Mouse (Mus musculus): ENCODE measurements at regions not wholly inside any gene's neighbourhood (a gene's known extent, or its start where the extent isn't known, plus 50 kb on each side); places are given as distances from the start of the nearest gene placed in this dataset.

- Histone ChIP-seq H3K4me2 (ENCODE audit: low read length) (no peak overlapping the region), H3K9me3 (ENCODE audit: control insufficient read depth, low read length) (no peaks in the 10 kb centered on the region), H3K36me3 (ENCODE audit: control insufficient read depth, insufficient read depth) (no peaks in the 10 kb centered on the region), H3K9ac (replicated peaks; ENCODE audit: low read depth, low read length) (no peak overlapping the region), H3K4me1 (replicated peaks; ENCODE audit: control insufficient read depth, insufficient read depth, low read length) (no peaks in the 10 kb centered on the region), H3K27me3 (replicated peaks; ENCODE audit: control insufficient read depth, insufficient read depth, low read length) (no peaks in the 10 kb centered on the region), H3K4me3 (replicated peaks; ENCODE audit: low read length) (no peak overlapping the region), H3K27ac (ENCODE audit: low read length) (no peak overlapping the region)
- no peak for ATAC-seq
- WGBS = 87% methylated on average over 2 of the region's 2 CpGs
Measured at GRCm38 (mm10) chr1:35862661-35863060, 205.5 kb upstream of the Hs6st1 start.

GRCm38 (mm10) chr1:35864246-35864645 is 204.0 kb upstream of the Hs6st1 start:
- no peak for ATAC-seq
- WGBS = 76% methylated on average over 9 of the region's 9 CpGs

DNA sequence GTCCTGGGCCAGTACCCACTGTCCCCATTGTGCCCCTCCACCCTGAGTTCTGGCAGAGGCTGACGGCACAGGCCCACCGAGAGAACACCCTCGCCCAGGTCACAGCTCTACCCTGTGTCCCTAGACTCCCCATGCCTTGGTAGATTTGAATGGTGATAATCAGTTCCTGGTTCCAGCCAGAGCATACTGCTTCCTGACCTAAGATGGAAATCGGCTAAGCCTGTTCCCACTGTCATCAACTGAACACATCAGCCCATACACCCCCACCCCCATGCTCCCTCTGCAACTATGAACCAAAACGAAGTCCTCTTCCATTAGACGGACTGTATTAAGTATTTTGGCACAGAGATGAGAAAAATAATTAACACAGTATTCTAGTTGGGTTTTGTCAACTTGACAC is 202.9 kb upstream of the Hs6st1 start:
- Histone ChIP-seq H3K9me3 (ENCODE audit: control insufficient read depth, low read length) (no peaks in the 10 kb centered on the region), H3K9ac (replicated peaks; ENCODE audit: low read depth, low read length) (no peak overlapping the region), H3K36me3 (ENCODE audit: control insufficient read depth, insufficient read depth) (no peaks in the 10 kb centered on the region), H3K27me3 (replicated peaks; ENCODE audit: control insufficient read depth, insufficient read depth, low read length) (no peaks in the 10 kb centered on the region), H3K4me2 (ENCODE audit: low read length) (no peak overlapping the region), H3K4me3 (replicated peaks; ENCODE audit: low read length) (no peak overlapping the region), H3K4me1 (replicated peaks; ENCODE audit: control insufficient read depth, insufficient read depth, low read length) (0 out of 2 replicates have a peak, but pooled peaks cover 3% of the 10 kb centered on the region), H3K27ac (ENCODE audit: low read length) (no peak overlapping the region)
- WGBS = 75% methylated on average over 6 of the region's 6 CpGs
- no peak for ATAC-seq

More at GRCm38 (mm10) chr1:35864246-35864645, 204.0 kb upstream of the Hs6st1 start:
- no peak overlapping the region for H3K4me2 ChIP-seq (ENCODE audit: low read length)
- no peaks in the 10 kb centered on the region for H3K27me3 ChIP-seq (replicated peaks; ENCODE audit: control insufficient read depth, insufficient read depth, low read length)
- H3K9ac ChIP-seq (replicated peaks; ENCODE audit: low read depth, low read length) = no peak overlapping the region
- H3K4me1 ChIP-seq (replicated peaks; ENCODE audit: control insufficient read depth, insufficient read depth, low read length) = 0 out of 2 replicates have a peak, but pooled peaks cover under 1% of the 10 kb centered on the region
- H3K27ac ChIP-seq (ENCODE audit: low read length) = no peak overlapping the region
- H3K9me3 ChIP-seq (ENCODE audit: control insufficient read depth, low read length) = no peaks in the 10 kb centered on the region
- no peak overlapping the region for H3K4me3 ChIP-seq (replicated peaks; ENCODE audit: low read length)
- no peaks in the 10 kb centered on the region for H3K36me3 ChIP-seq (ENCODE audit: control insufficient read depth, insufficient read depth)

DNA sequence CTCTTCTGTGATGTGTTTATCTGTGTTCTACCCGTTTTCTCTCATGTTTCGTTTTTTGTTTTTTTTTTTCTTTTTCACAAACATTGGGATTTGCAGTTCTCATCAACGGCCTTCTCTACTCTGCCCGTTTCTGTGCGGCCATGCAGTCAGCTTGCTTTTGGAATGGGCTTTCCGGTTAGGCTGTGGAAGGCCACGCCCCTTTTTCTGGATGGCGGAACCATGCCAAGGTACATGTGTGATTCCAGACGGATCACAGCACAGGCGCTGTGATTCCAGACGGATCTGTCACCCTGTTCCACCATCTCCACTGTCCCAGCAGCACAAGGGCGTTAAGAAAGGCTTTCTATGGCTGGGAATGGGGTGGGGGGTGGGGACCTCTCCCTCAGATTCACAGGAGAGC is 201.6 kb upstream of the Hs6st1 start:
- Histone ChIP-seq H3K27me3 (replicated peaks; ENCODE audit: control insufficient read depth, insufficient read depth, low read length) (no peaks in the 10 kb centered on the region), H3K4me1 (replicated peaks; ENCODE audit: control insufficient read depth, insufficient read depth, low read length) (0 out of 2 replicates have a peak, but pooled peaks cover 3% of the 10 kb centered on the region), H3K4me3 (replicated peaks; ENCODE audit: low read length) (no peak overlapping the region), H3K9me3 (ENCODE audit: control insufficient read depth, low read length) (no peaks in the 10 kb centered on the region), H3K9ac (replicated peaks; ENCODE audit: low read depth, low read length) (no peak overlapping the region), H3K36me3 (ENCODE audit: control insufficient read depth, insufficient read depth) (no peaks in the 10 kb centered on the region), H3K27ac (ENCODE audit: low read length) (no peak overlapping the region), H3K4me2 (ENCODE audit: low read length) (no peak overlapping the region)
- 88% methylated on average over 12 of the region's 12 CpGs for WGBS
- no peak for ATAC-seq

- Histone ChIP-seq H3K36me3 (ENCODE audit: control insufficient read depth, insufficient read depth) (no peaks in the 10 kb centered on the region), H3K9me3 (ENCODE audit: control insufficient read depth, low read length) (no peaks in the 10 kb centered on the region), H3K27me3 (replicated peaks; ENCODE audit: control insufficient read depth, insufficient read depth, low read length) (no peaks in the 10 kb centered on the region), H3K4me3 (replicated peaks; ENCODE audit: low read length) (peak overlapping the region; percentile 23), H3K9ac (replicated peaks; ENCODE audit: low read depth, low read length) (no peak overlapping the region), H3K4me1 (replicated peaks; ENCODE audit: control insufficient read depth, insufficient read depth, low read length) (0 out of 2 replicates have a peak, but pooled peaks cover 3% of the 10 kb centered on the region), H3K4me2 (ENCODE audit: low read length) (peak overlapping the region; percentile 39), H3K27ac (ENCODE audit: low read length) (no peak overlapping the region)
- ATAC-seq = peak; percentile 97
- 15% methylated on average over 17 of the region's 17 CpGs for WGBS
Measured at GRCm38 (mm10) chr1:35869381-35870143, 198.6 kb upstream of the Hs6st1 start.

GRCm38 (mm10) chr1:35870144-35870827 is 197.9 kb upstream of the Hs6st1 start:
- no peak for ATAC-seq
- Histone ChIP-seq H3K4me3 (replicated peaks; ENCODE audit: low read length) (peak overlapping the region; percentile 23), H3K36me3 (ENCODE audit: control insufficient read depth, insufficient read depth) (no peaks in the 10 kb centered on the region), H3K9ac (replicated peaks; ENCODE audit: low read depth, low read length) (no peak overlapping the region), H3K27me3 (replicated peaks; ENCODE audit: control insufficient read depth, insufficient read depth, low read length) (no peaks in the 10 kb centered on the region), H3K4me1 (replicated peaks; ENCODE audit: control insufficient read depth, insufficient read depth, low read length) (peaks cover 6% of the 10 kb centered on the region), H3K27ac (ENCODE audit: low read length) (no peak overlapping the region), H3K9me3 (ENCODE audit: control insufficient read depth, low read length) (no peaks in the 10 kb centered on the region), H3K4me2 (ENCODE audit: low read length) (peak overlapping the region; percentile 39)
- 51% methylated on average over 9 of the region's 9 CpGs for WGBS

GRCm38 (mm10) chr1:35873038-35873437 is 195.2 kb upstream of the Hs6st1 start:
- no peak for ATAC-seq
- Histone ChIP-seq H3K27me3 (replicated peaks; ENCODE audit: control insufficient read depth, insufficient read depth, low read length) (no peaks in the 10 kb centered on the region), H3K4me3 (replicated peaks; ENCODE audit: low read length) (no peak overlapping the region), H3K36me3 (ENCODE audit: control insufficient read depth, insufficient read depth) (no peaks in the 10 kb centered on the region), H3K4me1 (replicated peaks; ENCODE audit: control insufficient read depth, insufficient read depth, low read length) (peaks cover 16% of the 10 kb centered on the region), H3K9ac (replicated peaks; ENCODE audit: low read depth, low read length) (no peak overlapping the region), H3K4me2 (ENCODE audit: low read length) (no peak overlapping the region), H3K9me3 (ENCODE audit: control insufficient read depth, low read length) (no peaks in the 10 kb centered on the region), H3K27ac (ENCODE audit: low read length) (no peak overlapping the region)
- 92% methylated on average over 2 of the region's 2 CpGs for WGBS

- peak; percentile 17; the same call in 1 of the 2 replicates for ATAC-seq
Measured at GRCm38 (mm10) chr1:35875210-35875811, 192.9 kb upstream of the Hs6st1 start.

GRCm38 (mm10) chr1:35878426-35878825 is 189.8 kb upstream of the Hs6st1 start:
- whole genome bisulfite sequencing = 71% methylated on average over 4 of the region's 4 CpGs

More at GRCm38 (mm10) chr1:35875210-35875811, 192.9 kb upstream of the Hs6st1 start:
- H3K4me1 ChIP-seq (replicated peaks; ENCODE audit: control insufficient read depth, insufficient read depth, low read length) = peaks cover 21% of the 10 kb centered on the region
- no peaks in the 10 kb centered on the region for H3K36me3 ChIP-seq (ENCODE audit: control insufficient read depth, insufficient read depth)
- H3K4me3 ChIP-seq (replicated peaks; ENCODE audit: low read length) = no peak overlapping the region
- H3K9me3 ChIP-seq (ENCODE audit: control insufficient read depth, low read length) = no peaks in the 10 kb centered on the region
- no peak overlapping the region for H3K4me2 ChIP-seq (ENCODE audit: low read length)
- no peak overlapping the region for H3K27ac ChIP-seq (ENCODE audit: low read length)
- WGBS = 21% methylated on average over 11 of the region's 11 CpGs
- H3K9ac ChIP-seq (replicated peaks; ENCODE audit: low read depth, low read length) = no peak overlapping the region
- H3K27me3 ChIP-seq (replicated peaks; ENCODE audit: control insufficient read depth, insufficient read depth, low read length) = no peaks in the 10 kb centered on the region

More at GRCm38 (mm10) chr1:35878426-35878825, 189.8 kb upstream of the Hs6st1 start:
- no peak for ATAC-seq
- H3K27ac ChIP-seq (ENCODE audit: low read length) = no peak overlapping the region
- H3K4me3 ChIP-seq (replicated peaks; ENCODE audit: low read length) = no peak overlapping the region
- H3K9me3 ChIP-seq (ENCODE audit: control insufficient read depth, low read length) = no peaks in the 10 kb centered on the region
- no peaks in the 10 kb centered on the region for H3K27me3 ChIP-seq (replicated peaks; ENCODE audit: control insufficient read depth, insufficient read depth, low read length)
- no peak overlapping the region for H3K4me2 ChIP-seq (ENCODE audit: low read length)
- H3K36me3 ChIP-seq (ENCODE audit: control insufficient read depth, insufficient read depth) = no peaks in the 10 kb centered on the region
- H3K4me1 ChIP-seq (replicated peaks; ENCODE audit: control insufficient read depth, insufficient read depth, low read length) = peaks cover 21% of the 10 kb centered on the region
- H3K9ac ChIP-seq (replicated peaks; ENCODE audit: low read depth, low read length) = no peak overlapping the region

Measured in forebrain, embryonic 16.5 days (tissue).